Mouse (Mus musculus): ENCODE results near the gene Dtnbp1. TPM values are rescaled to one million over a fixed set of nuclear protein-coding genes. Genes with fewer than 3 reads are reported as not detected.

Gene Dtnbp1
- polyA plus RNA-seq, 1 experiment from 2014 or later: 129 TPM

DNA sequence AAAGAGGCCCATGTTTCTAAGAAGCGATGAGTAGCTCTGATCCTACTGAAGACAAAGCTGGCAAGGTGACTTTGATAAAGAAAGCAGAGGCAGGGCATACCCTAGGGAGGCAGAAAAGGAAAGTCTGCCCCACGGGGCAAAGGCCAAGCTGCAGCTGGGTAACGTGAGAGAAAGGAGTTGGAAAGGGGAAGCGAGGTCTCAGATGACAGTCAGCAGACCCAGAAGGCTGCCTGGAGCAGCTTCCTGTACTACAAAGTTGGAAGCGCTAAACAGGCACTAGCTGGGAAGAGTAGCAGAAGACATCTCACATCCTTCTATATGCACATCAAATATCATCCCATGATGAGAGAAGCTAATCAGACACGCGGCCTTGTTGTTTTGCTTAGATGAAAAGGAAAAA, 3.9 kb upstream of the Dtnbp1 start:
- WGBS: 77% methylated on average over 7 of the region's 7 CpGs
- no peak overlapping the region for H3K27ac ChIP-seq
- no peaks in the 10 kb centered on the region for H3K27me3 ChIP-seq (ENCODE audit: control insufficient read depth, insufficient read depth, low read length)
- no peak overlapping the region for H3K4me3 ChIP-seq (replicated peaks; ENCODE audit: low read length)
- no peaks in the 10 kb centered on the region for H3K9me3 ChIP-seq (ENCODE audit: control insufficient read depth, low read length)
- H3K36me3 ChIP-seq (replicated peaks; ENCODE audit: control insufficient read depth, insufficient read depth): no peaks in the 10 kb centered on the region
- no peak overlapping the region for H3K9ac ChIP-seq
- no peak for ATAC-seq (ENCODE audit: low FRiP score)
- no peak overlapping the region for H3K4me2 ChIP-seq (replicated peaks)
- H3K4me1 ChIP-seq (replicated peaks; ENCODE audit: control insufficient read depth, insufficient read depth, low read length): peaks cover 6% of the 10 kb centered on the region; the same call in 1 of the 2 replicates
- no peak for DNase-seq (ENCODE audit: low spot score)

DNA sequence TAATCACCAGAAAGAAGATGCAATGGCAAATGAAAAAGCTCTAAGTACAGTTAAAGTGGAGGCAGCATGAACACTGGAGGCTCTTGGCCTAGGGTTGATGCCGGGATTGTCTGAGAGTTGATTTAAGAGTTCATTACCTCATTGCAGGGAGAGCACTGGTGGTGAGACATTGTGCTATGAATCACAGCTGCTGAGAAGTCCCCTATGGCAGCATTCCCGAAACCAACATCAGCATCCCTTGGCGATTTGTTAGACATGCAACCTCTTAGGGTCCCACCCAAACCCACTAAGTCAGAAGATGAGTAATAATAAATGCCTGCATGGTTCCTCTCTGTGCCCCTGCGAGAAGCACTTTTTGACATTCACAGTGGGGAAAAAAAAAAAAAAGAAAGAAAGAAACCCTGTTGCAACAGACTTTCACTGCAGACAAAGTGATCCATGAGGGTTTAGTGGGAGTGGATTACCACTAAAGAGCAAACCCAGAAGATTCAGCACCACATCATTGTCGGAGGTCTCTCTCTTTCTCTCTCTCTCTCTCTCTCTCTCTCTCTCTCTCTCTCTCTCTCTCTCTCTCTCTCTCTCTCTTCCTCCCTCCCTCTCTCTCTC, 3.1 kb upstream of the Dtnbp1 start:
- Histone ChIP-seq H3K36me3 (replicated peaks; ENCODE audit: control insufficient read depth, insufficient read depth) (no peaks in the 10 kb centered on the region), H3K4me2 (replicated peaks) (no peak overlapping the region), H3K9me3 (ENCODE audit: control insufficient read depth, low read length) (no peaks in the 10 kb centered on the region), H3K4me1 (replicated peaks; ENCODE audit: control insufficient read depth, insufficient read depth, low read length) (peaks cover 14% of the 10 kb centered on the region), H3K4me3 (replicated peaks; ENCODE audit: low read length) (no peak overlapping the region), H3K27ac (no peak overlapping the region), H3K27me3 (ENCODE audit: control insufficient read depth, insufficient read depth, low read length) (no peaks in the 10 kb centered on the region), H3K9ac (no peak overlapping the region)
- no peak for ATAC-seq (ENCODE audit: low FRiP score)
- DNase-seq (ENCODE audit: low spot score): no peak
- 77% methylated on average over 5 of the region's 5 CpGs for WGBS

DNA sequence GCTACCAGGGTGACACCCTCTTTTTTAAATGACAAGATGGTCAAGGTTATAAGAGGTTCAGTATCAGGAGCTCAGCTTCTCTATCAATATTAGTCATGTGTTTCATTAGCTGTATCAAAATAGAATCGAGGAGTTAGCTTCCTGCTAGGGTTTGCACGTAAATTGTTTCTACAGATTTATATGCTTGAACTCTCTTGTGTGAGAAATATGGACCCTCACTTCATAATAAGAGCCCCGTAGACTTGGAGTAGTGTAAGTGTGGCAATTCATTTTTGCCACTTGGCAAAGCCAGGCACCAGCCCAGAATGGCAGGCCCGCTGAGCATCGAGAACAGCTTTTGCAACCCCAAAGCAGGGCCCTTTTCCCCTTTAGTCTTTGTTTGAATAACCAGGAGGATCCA, 1.1 kb upstream of the Dtnbp1 start:
- Histone ChIP-seq H3K4me3 (replicated peaks; ENCODE audit: low read length) (no peak overlapping the region), H3K27ac (no peak overlapping the region), H3K36me3 (replicated peaks; ENCODE audit: control insufficient read depth, insufficient read depth) (0 out of 2 replicates have a peak, but pooled peaks cover 3% of the 10 kb centered on the region), H3K27me3 (ENCODE audit: control insufficient read depth, insufficient read depth, low read length) (no peaks in the 10 kb centered on the region), H3K9ac (0 out of 2 replicates have a peak overlapping the region, but pooled peaks have one; percentile 77), H3K9me3 (ENCODE audit: control insufficient read depth, low read length) (no peaks in the 10 kb centered on the region), H3K4me2 (replicated peaks) (peak overlapping the region; percentile 75), H3K4me1 (replicated peaks; ENCODE audit: control insufficient read depth, insufficient read depth, low read length) (peaks cover 18% of the 10 kb centered on the region)
- ATAC-seq (ENCODE audit: low FRiP score) (no peak), DNase-seq (ENCODE audit: low spot score) (no peak)
- 67% methylated on average over 5 of the region's 5 CpGs for whole genome bisulfite sequencing

- 1% methylated on average over 48 of the region's 52 CpGs for WGBS
- H3K36me3 ChIP-seq (replicated peaks; ENCODE audit: control insufficient read depth, insufficient read depth): 0 out of 2 replicates have a peak, but pooled peaks cover 3% of the 10 kb centered on the region
- DNase-seq (ENCODE audit: low spot score) (peak; percentile 28), ATAC-seq (ENCODE audit: low FRiP score) (peak; percentile 62)
- H3K4me3 ChIP-seq (replicated peaks; ENCODE audit: low read length): peak overlapping the region; percentile 81
- no peaks in the 10 kb centered on the region for H3K9me3 ChIP-seq (ENCODE audit: control insufficient read depth, low read length)
- peak overlapping the region; percentile 61 for H3K27ac ChIP-seq
- H3K4me2 ChIP-seq (replicated peaks): peak overlapping the region; percentile 75
- no peaks in the 10 kb centered on the region for H3K27me3 ChIP-seq (ENCODE audit: control insufficient read depth, insufficient read depth, low read length)
- H3K9ac ChIP-seq: peak overlapping the region; percentile 77
- H3K4me1 ChIP-seq (replicated peaks; ENCODE audit: control insufficient read depth, insufficient read depth, low read length): peaks cover 18% of the 10 kb centered on the region
These were observed 578 bp downstream of the Dtnbp1 start for GRCm38 (mm10) chr13:45001228-45001910.

DNA sequence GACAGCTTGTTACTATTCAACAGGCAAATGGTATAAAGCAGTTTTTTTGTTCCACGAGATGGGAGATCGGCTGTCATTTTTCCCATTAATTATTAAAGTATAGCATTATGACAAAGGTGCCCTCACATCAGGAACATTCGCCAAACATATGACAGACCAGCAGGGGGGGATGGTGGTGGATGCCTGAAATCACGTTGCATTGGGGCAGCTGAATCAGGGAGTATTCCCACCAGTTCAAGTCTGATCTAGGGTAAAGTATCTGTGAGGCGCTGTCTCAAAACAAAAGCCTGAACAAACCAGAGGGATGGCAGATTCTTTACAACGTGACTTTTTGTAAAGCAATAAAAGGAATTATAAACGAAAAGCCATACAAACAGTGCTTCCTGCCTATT, 1.1 kb downstream of the Dtnbp1 start:
- no peak for ATAC-seq (ENCODE audit: low FRiP score)
- H3K36me3 ChIP-seq (replicated peaks; ENCODE audit: control insufficient read depth, insufficient read depth): 0 out of 2 replicates have a peak, but pooled peaks cover 3% of the 10 kb centered on the region
- peak; percentile 56 for DNase-seq (ENCODE audit: low spot score)
- 14% methylated on average over 7 of the region's 7 CpGs for WGBS
- H3K4me2 ChIP-seq (replicated peaks): peak overlapping the region; percentile 75
- peak overlapping the region; percentile 77 for H3K9ac ChIP-seq
- H3K9me3 ChIP-seq (ENCODE audit: control insufficient read depth, low read length): no peaks in the 10 kb centered on the region
- 0 out of 2 replicates have a peak overlapping the region, but pooled peaks have one; percentile 61 for H3K27ac ChIP-seq
- peaks cover 18% of the 10 kb centered on the region for H3K4me1 ChIP-seq (replicated peaks; ENCODE audit: control insufficient read depth, insufficient read depth, low read length)
- peak overlapping the region; percentile 81 for H3K4me3 ChIP-seq (replicated peaks; ENCODE audit: low read length)
- no peaks in the 10 kb centered on the region for H3K27me3 ChIP-seq (ENCODE audit: control insufficient read depth, insufficient read depth, low read length)

GRCm38 (mm10) chr13:44999211-44999610, 2.7 kb downstream of the Dtnbp1 start:
- Histone ChIP-seq H3K27ac (no peak overlapping the region), H3K36me3 (replicated peaks; ENCODE audit: control insufficient read depth, insufficient read depth) (0 out of 2 replicates have a peak, but pooled peaks cover 3% of the 10 kb centered on the region), H3K4me3 (replicated peaks; ENCODE audit: low read length) (no peak overlapping the region), H3K9ac (no peak overlapping the region), H3K4me2 (replicated peaks) (no peak overlapping the region), H3K9me3 (ENCODE audit: control insufficient read depth, low read length) (no peaks in the 10 kb centered on the region), H3K4me1 (replicated peaks; ENCODE audit: control insufficient read depth, insufficient read depth, low read length) (peaks cover 18% of the 10 kb centered on the region), H3K27me3 (ENCODE audit: control insufficient read depth, insufficient read depth, low read length) (no peaks in the 10 kb centered on the region)
- 93% methylated on average over 12 of the region's 12 CpGs for WGBS
- ATAC-seq (ENCODE audit: low FRiP score) (no peak), DNase-seq (ENCODE audit: low spot score) (no peak)

- Histone ChIP-seq H3K4me2 (replicated peaks) (no peak overlapping the region), H3K4me3 (replicated peaks; ENCODE audit: low read length) (no peak overlapping the region), H3K27ac (no peak overlapping the region), H3K36me3 (replicated peaks; ENCODE audit: control insufficient read depth, insufficient read depth) (peaks cover 11% of the 10 kb centered on the region; the same call in 1 of the 2 replicates), H3K9ac (no peak overlapping the region), H3K4me1 (replicated peaks; ENCODE audit: control insufficient read depth, insufficient read depth, low read length) (peaks cover 12% of the 10 kb centered on the region), H3K27me3 (ENCODE audit: control insufficient read depth, insufficient read depth, low read length) (no peaks in the 10 kb centered on the region), H3K9me3 (ENCODE audit: control insufficient read depth, low read length) (no peaks in the 10 kb centered on the region)
- WGBS: 90% methylated on average over 5 of the region's 5 CpGs
- DNase-seq (ENCODE audit: low spot score) (no peak), ATAC-seq (ENCODE audit: low FRiP score) (no peak)
These were observed 5.6 kb downstream of the Dtnbp1 start for GRCm38 (mm10) chr13:44996339-44996738.

- H3K27me3 ChIP-seq (ENCODE audit: control insufficient read depth, insufficient read depth, low read length): no peaks in the 10 kb centered on the region
- 92% methylated on average over 10 of the region's 10 CpGs for WGBS
- DNase-seq (ENCODE audit: low spot score) (no peak), ATAC-seq (ENCODE audit: low FRiP score) (no peak)
- no peak overlapping the region for H3K4me2 ChIP-seq (replicated peaks)
- H3K4me1 ChIP-seq (replicated peaks; ENCODE audit: control insufficient read depth, insufficient read depth, low read length): no peaks in the 10 kb centered on the region
- H3K36me3 ChIP-seq (replicated peaks; ENCODE audit: control insufficient read depth, insufficient read depth): peaks cover 8% of the 10 kb centered on the region; the same call in 1 of the 2 replicates
- no peak overlapping the region for H3K27ac ChIP-seq
- H3K4me3 ChIP-seq (replicated peaks; ENCODE audit: low read length): no peak overlapping the region
- no peak overlapping the region for H3K9ac ChIP-seq
- no peaks in the 10 kb centered on the region for H3K9me3 ChIP-seq (ENCODE audit: control insufficient read depth, low read length)
These were observed 9.3 kb downstream of the Dtnbp1 start for GRCm38 (mm10) chr13:44992550-44993205.

DNA sequence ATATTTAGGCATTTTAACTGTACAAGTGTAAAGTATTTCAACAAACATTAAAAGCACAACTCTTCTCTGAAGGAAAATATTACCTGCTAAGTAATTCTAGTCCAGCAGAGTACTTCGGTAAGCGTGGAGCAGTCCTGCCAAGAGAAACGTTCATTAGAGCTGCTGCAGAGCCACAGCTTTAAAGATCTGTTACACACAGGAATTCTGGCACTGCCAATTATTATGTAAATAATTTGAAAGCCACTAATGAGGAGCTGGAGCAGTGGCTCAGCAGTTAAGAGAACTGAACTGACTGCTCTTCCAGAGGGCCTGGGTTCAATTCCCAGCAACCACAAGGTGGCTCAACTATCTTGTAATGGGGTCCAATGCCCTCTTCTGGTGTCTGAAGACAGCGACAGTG, 10.0 kb downstream of the Dtnbp1 start:
- Histone ChIP-seq H3K27ac (no peak overlapping the region), H3K27me3 (ENCODE audit: control insufficient read depth, insufficient read depth, low read length) (no peaks in the 10 kb centered on the region), H3K9ac (no peak overlapping the region), H3K4me2 (replicated peaks) (no peak overlapping the region), H3K36me3 (replicated peaks; ENCODE audit: control insufficient read depth, insufficient read depth) (peaks cover 8% of the 10 kb centered on the region; the same call in 1 of the 2 replicates), H3K4me3 (replicated peaks; ENCODE audit: low read length) (no peak overlapping the region), H3K9me3 (ENCODE audit: control insufficient read depth, low read length) (no peaks in the 10 kb centered on the region), H3K4me1 (replicated peaks; ENCODE audit: control insufficient read depth, insufficient read depth, low read length) (no peaks in the 10 kb centered on the region)
- DNase-seq (ENCODE audit: low spot score) (no peak), ATAC-seq (ENCODE audit: low FRiP score) (no peak)
- 64% methylated on average over 4 of the region's 4 CpGs for WGBS
